Mouse (Mus musculus) heart, postnatal 0 days (tissue): ENCODE measurements around the gene Adgrl1. TPM values are rescaled to one million over a fixed set of nuclear protein-coding genes. Genes with fewer than 3 reads are reported as not detected.

ENCODE experiments used
- ATAC-seq: fragments of 200-750 bp; cut with Nextera tagmentation; 2 replicates; pipeline ENCODE4 v1.8.0; 2017; ENCODE audit warnings: low read depth, moderate number of reproducible peaks, moderate library complexity; ENCODE audit not compliant: insufficient read depth
- DNase-seq: peaks from one replicate; pipeline ENCODE4 v3.0.0-alpha.2; 2016; ENCODE audit warnings: low spot score
- H3K27ac ChIP-seq: fragments of 300-500 bp; sonication (generic); 2 replicates; pipeline ENCODE4 v1.5.1; 2014; ENCODE audit warnings: low read depth, mild to moderate bottlenecking
- H3K27me3 ChIP-seq: fragments of 300-500 bp; sonication (generic); 2 replicates; pipeline ENCODE4 v1.6.1; 2014; ENCODE audit warnings: low read length, mixed read lengths; ENCODE audit not compliant: control insufficient read depth, insufficient read depth
- H3K36me3 ChIP-seq: fragments of 300-500 bp; sonication (generic); replicated peaks from 2 replicates; pipeline ENCODE4 v1.6.1; 2014; ENCODE audit warnings: low read length, mixed read lengths; ENCODE audit not compliant: control insufficient read depth, insufficient read depth
- H3K4me1 ChIP-seq: fragments of 300-500 bp; sonication (generic); 2 replicates; pipeline ENCODE4 v1.6.1; 2014; ENCODE audit warnings: antibody characterized with exemption; ENCODE audit not compliant: control insufficient read depth, insufficient read depth
- H3K4me2 ChIP-seq: fragments of 300-500 bp; sonication (generic); 2 replicates; pipeline ENCODE4 v1.6.1; 2014; ENCODE audit warnings: low read depth, mild to moderate bottlenecking, low read length, moderate library complexity
- H3K4me3 ChIP-seq: fragments of 300-500 bp; sonication (generic); 2 replicates; pipeline ENCODE4 v1.5.1; 2014; ENCODE audit warnings: low read depth, low read length
- H3K9ac ChIP-seq: fragments of 300-500 bp; sonication (generic); replicated peaks from 2 replicates; pipeline ENCODE4 v1.6.1; 2014; ENCODE audit warnings: low read depth, low read length, mixed read lengths
- H3K9me3 ChIP-seq: fragments of 300-500 bp; sonication (generic); replicated peaks from 2 replicates; pipeline ENCODE4 v1.6.1; 2016; ENCODE audit warnings: low read length; ENCODE audit not compliant: control insufficient read depth
- CTCF ChIP-seq: IDR thresholded peaks from 2 replicates; pipeline ENCODE4 v1.5.1; 2016; ENCODE audit warnings: antibody characterized with exemption, control low read depth, low read depth
- EP300 ChIP-seq: IDR thresholded peaks from 2 replicates; pipeline ENCODE4 v1.6.1; 2016; ENCODE audit warnings: antibody characterized with exemption, low read depth
- WGBS: fragments of 180-500 bp; shearing (Covaris S2); extraction: QIAGEN DNeasy Blood & Tissue Kit; methylation state at CpG from one replicate; pipeline ENCODE4 v1.1.7; 2014; 5-methylcytosine and 5-hydroxymethylcytosine counted together
- polyA plus RNA-seq: library from polyadenylated mRNA; unstranded; fragments of >200 nt; fragmentation: Nextera tagmentation; extraction: Ambion mirVana; gene quantifications from 2 replicates; pipeline ENCODE4 v1.2.1, GENCODE M21; 2015
- total RNA-seq: library from RNA; depleted of rRNA; stranded (reverse); fragments of >200 nt; gene quantifications from 2 replicates; pipeline ENCODE4 v1.2.3, GENCODE M21; 2014; ENCODE audit warnings: low replicate concordance

Gene Adgrl1
- total and polyA plus RNA-seq, 2 experiments from 2014 or later = 4.4 to 28.7 TPM

DNA sequence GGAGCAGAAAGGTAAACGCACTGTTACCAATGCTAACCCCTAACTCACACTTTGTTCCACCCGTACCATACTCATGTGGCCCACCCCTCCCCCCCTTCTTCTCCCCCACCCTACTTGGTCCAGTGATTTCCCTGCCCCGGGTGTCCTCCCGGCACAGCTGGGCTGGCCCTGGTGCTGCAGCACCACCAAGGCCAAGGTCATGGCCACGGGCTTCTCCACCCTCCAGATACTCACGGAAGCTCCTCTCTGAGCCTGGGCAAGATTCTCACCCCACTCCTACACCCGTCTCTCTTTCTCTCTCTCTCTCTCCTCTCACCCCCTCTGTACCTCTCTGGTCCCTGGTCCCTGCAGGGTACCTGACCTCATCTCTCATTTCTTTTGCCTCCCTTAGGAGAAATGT is 26.4 kb downstream of the Adgrl1 start:
- WGBS = 64% methylated on average over 7 of the region's 7 CpGs
- Histone ChIP-seq H3K9ac (no peak overlapping the region), H3K9me3 (no peaks in the 10 kb centered on the region), H3K27ac (no peak overlapping the region), H3K36me3 (peaks cover 24% of the 10 kb centered on the region), H3K4me2 (no peak overlapping the region), H3K4me3 (no peak overlapping the region), H3K4me1 (no peaks in the 10 kb centered on the region), H3K27me3 (no peaks in the 10 kb centered on the region)
- DNase-seq = no peak
- TF ChIP-seq CTCF (no peak), EP300 (no peak)
- no peak for ATAC-seq

DNA sequence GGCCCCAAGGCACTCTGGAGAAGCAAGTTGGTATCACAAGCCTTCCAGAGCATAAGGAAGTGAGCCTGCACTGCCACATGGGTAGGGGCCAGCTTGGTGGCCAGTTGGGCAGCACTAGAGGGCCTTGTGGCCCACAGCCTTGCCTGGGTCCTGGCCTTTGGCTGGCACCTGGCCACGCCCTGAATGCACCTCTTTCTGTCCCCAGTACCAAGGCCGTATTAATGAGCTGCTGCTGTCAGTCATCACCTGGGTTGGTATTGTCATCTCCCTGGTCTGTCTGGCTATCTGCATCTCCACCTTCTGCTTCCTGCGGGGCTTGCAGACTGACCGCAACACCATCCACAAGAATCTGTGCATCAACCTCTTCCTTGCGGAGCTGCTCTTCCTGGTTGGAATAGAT is 34.3 kb downstream of the Adgrl1 start:
- no peaks in the 10 kb centered on the region for H3K27me3 ChIP-seq
- H3K9ac ChIP-seq = no peak overlapping the region
- no peaks in the 10 kb centered on the region for H3K9me3 ChIP-seq
- H3K4me1 ChIP-seq = no peaks in the 10 kb centered on the region
- DNase-seq (no peak), ATAC-seq (no peak)
- no peak overlapping the region for H3K27ac ChIP-seq
- 79% methylated on average over 5 of the region's 5 CpGs for WGBS
- no peak overlapping the region for H3K4me2 ChIP-seq
- H3K4me3 ChIP-seq = no peak overlapping the region
- peaks cover 91% of the 10 kb centered on the region for H3K36me3 ChIP-seq
- TF ChIP-seq CTCF (no peak), EP300 (no peak)

DNA sequence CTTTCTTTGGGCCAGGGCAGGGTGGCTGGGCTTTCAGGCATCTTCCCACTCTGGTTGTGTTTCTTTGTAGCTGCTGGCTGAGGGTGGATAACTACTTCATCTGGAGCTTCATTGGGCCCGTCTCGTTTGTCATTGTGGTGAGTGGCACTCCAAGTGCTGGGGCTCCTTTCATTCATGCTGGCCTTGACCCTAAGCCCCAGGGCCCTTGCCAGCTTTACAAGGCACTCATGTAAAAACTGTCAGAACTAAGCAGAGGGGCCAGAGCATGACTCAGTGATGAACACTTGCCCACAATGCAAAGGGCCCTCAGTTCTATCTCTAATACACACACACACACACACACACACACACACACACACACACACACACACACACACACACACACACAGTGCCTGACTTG is 35.1 kb downstream of the Adgrl1 start:
- Histone ChIP-seq H3K4me3 (no peak overlapping the region), H3K27ac (no peak overlapping the region), H3K36me3 (peaks cover 86% of the 10 kb centered on the region), H3K4me2 (no peak overlapping the region), H3K9ac (no peak overlapping the region), H3K9me3 (no peaks in the 10 kb centered on the region), H3K27me3 (no peaks in the 10 kb centered on the region), H3K4me1 (no peaks in the 10 kb centered on the region)
- WGBS = 75% methylated on average over 2 of the region's 2 CpGs
- DNase-seq (no peak), ATAC-seq (no peak)
- TF ChIP-seq EP300 (no peak), CTCF (no peak)

DNA sequence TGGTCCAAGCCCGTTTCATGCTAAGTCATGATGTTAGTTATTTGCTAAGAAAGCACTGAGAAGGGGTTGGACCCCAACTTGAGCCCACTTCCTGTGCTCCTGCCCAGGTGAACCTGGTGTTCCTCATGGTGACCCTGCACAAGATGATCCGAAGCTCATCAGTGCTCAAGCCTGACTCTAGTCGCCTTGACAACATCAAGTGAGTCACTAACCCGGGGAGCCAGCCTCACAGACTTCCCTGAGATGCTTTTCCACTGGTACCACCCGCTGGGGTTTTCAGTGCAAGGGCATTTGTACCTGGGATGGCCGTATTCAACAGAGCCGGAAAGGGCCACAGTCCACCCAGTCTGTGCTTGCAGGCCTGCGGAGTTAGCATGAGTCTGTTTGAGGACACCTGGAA is 35.5 kb downstream of the Adgrl1 start:
- WGBS = 87% methylated on average over 8 of the region's 8 CpGs
- ATAC-seq = no peak
- Histone ChIP-seq H3K27ac (no peak overlapping the region), H3K4me2 (no peak overlapping the region), H3K9ac (no peak overlapping the region), H3K4me1 (no peaks in the 10 kb centered on the region), H3K4me3 (no peak overlapping the region), H3K36me3 (peaks cover 86% of the 10 kb centered on the region), H3K9me3 (no peaks in the 10 kb centered on the region), H3K27me3 (no peaks in the 10 kb centered on the region)
- DNase-seq = no peak
- TF ChIP-seq EP300 (no peak), CTCF (no peak)

DNA sequence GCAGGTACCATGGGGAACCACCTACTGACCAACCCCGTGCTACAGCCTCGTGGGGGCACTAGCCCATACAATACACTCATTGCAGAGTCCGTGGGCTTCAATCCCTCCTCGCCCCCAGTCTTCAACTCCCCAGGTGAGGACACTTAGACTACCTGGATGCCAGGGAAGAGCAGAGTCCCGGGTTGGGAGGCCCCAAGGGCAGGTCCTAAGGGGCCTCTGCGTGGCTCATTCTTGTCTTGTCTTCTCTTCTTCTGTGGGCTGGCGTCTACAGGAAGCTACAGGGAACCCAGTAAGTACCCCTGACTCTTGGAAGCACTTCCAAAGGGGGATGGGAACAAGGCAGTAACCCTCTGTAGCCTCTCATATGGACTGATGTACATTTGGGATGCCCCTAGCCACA is 37.7 kb downstream of the Adgrl1 start:
- no peaks in the 10 kb centered on the region for H3K9me3 ChIP-seq
- no peak overlapping the region for H3K4me3 ChIP-seq
- H3K4me1 ChIP-seq = no peaks in the 10 kb centered on the region
- WGBS = 91% methylated on average over 7 of the region's 7 CpGs
- no peak for DNase-seq
- peaks cover 65% of the 10 kb centered on the region for H3K36me3 ChIP-seq
- no peak overlapping the region for H3K4me2 ChIP-seq
- H3K27ac ChIP-seq = no peak overlapping the region
- no peaks in the 10 kb centered on the region for H3K27me3 ChIP-seq
- no peak for ATAC-seq
- TF ChIP-seq EP300 = no peak
- no peak for TF ChIP-seq CTCF
- H3K9ac ChIP-seq = no peak overlapping the region

DNA sequence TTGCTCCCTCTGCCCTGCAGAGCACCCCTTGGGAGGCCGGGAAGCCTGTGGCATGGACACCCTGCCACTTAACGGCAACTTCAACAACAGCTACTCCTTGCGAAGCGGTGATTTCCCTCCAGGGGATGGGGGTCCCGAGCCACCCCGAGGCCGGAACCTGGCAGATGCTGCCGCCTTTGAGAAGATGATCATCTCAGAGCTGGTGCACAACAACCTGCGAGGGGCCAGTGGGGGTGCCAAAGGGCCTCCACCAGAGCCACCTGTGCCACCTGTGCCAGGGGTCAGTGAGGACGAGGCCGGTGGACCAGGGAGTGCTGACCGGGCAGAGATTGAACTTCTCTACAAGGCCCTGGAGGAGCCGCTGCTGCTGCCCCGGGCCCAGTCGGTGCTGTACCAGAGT is 38.4 kb downstream of the Adgrl1 start:
- Histone ChIP-seq H3K27me3 (no peaks in the 10 kb centered on the region), H3K27ac (no peak overlapping the region), H3K9ac (no peak overlapping the region), H3K4me2 (no peak overlapping the region), H3K4me3 (no peak overlapping the region), H3K9me3 (no peaks in the 10 kb centered on the region), H3K36me3 (peaks cover 59% of the 10 kb centered on the region), H3K4me1 (no peaks in the 10 kb centered on the region)
- TF ChIP-seq CTCF (no peak), EP300 (no peak)
- DNase-seq = no peak
- 91% methylated on average over 15 of the region's 15 CpGs for WGBS
- ATAC-seq = no peak
